Mouse (Mus musculus): ENCODE results near the gene Bbs5. TPM values are rescaled to one million over a fixed set of nuclear protein-coding genes. Genes with fewer than 3 reads are reported as not detected.

Gene Bbs5
- 18.2 and 20.4 TPM in 2 replicates for polyA plus RNA-seq (2015; fragmentation: Nextera tagmentation; extraction: Ambion mirVana)

- no peak within 1 kb of the TSS for H3K27ac ChIP-seq
- no peak for TF ChIP-seq CTCF (IDR thresholded peaks at IDR 0.05; ENCODE audit: low read depth)
- peak within 1 kb of the TSS; percentile 65 for H3K4me2 ChIP-seq (ENCODE audit: low read length)
- peak within 1 kb of the TSS; percentile 60 for H3K4me3 ChIP-seq (replicated peaks; ENCODE audit: low read depth, low read length)
- peak within 1 kb of the TSS; percentile 59 for H3K9ac ChIP-seq (ENCODE audit: low read depth, low read length)
- H3K36me3 ChIP-seq (ENCODE audit: insufficient read depth, low read length), result no peaks in the 10 kb centered on the region
- peak; percentile 93 for ATAC-seq (replicated peaks; ENCODE audit: low FRiP score, low read depth)
- 3% methylated on average over 43 of the region's 43 CpGs for WGBS
- DNase-seq (ENCODE audit: low spot score), result peak; percentile 97
- no peaks in the 10 kb centered on the region for H3K9me3 ChIP-seq (replicated peaks; ENCODE audit: low read length)
- H3K27me3 ChIP-seq (ENCODE audit: insufficient read depth, low read length), result no peaks in the 10 kb centered on the region
- peaks cover 4% of the 10 kb centered on the region; the same call in 1 of the 2 replicates for H3K4me1 ChIP-seq (replicated peaks; ENCODE audit: insufficient read depth, low read length)
These were observed at the start of gene Bbs5 for GRCm38 (mm10) chr2:69646726-69647490. TSS of gene Bbs5 (plus strand) at chr2:69647171.

GRCm38 (mm10) chr2:69603726-69604393 lies 43.1 kb upstream of the Bbs5 start:
- H3K4me1 ChIP-seq (replicated peaks; ENCODE audit: insufficient read depth, low read length), result no peaks in the 10 kb centered on the region
- DNase-seq (ENCODE audit: low spot score), result no peak
- H3K27ac ChIP-seq, result 0 out of 2 replicates have a peak overlapping the region, but pooled peaks have one; percentile 13
- H3K36me3 ChIP-seq (ENCODE audit: insufficient read depth, low read length), result no peaks in the 10 kb centered on the region
- peak; percentile 61; the same call in 1 of the 2 replicates for ATAC-seq (replicated peaks; ENCODE audit: low FRiP score, low read depth)
- no peak for TF ChIP-seq CTCF (IDR thresholded peaks at IDR 0.05; ENCODE audit: low read depth)
- no peak overlapping the region for H3K9ac ChIP-seq (ENCODE audit: low read depth, low read length)
- H3K4me2 ChIP-seq (ENCODE audit: low read length), result no peak overlapping the region
- no peaks in the 10 kb centered on the region for H3K9me3 ChIP-seq (replicated peaks; ENCODE audit: low read length)
- no peak overlapping the region for H3K4me3 ChIP-seq (replicated peaks; ENCODE audit: low read depth, low read length)
- no peaks in the 10 kb centered on the region for H3K27me3 ChIP-seq (ENCODE audit: insufficient read depth, low read length)
- WGBS, result 86% methylated on average over 7 of the region's 7 CpGs

DNA sequence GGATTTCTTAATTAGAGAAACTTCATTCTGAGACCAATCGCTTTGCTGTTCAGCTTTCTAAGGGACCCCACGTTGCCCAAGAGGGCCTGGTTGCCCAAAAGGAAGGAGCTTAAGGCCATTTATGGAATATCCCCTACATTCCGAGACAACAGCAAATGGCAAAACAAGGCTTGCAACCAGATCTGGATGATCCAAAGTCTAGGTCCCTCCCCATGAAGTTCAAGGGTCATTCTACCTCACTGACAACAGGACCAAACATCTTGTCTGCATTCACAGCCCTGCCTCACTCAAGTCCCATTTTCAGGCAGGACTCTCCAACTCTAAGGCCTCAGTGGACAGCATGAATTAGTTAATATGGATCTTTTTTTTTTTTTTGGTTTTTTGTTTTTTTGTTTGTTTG lies 40.4 kb upstream of the Bbs5 start:
- Histone ChIP-seq H3K36me3 (ENCODE audit: insufficient read depth, low read length) (no peaks in the 10 kb centered on the region), H3K4me2 (ENCODE audit: low read length) (no peak overlapping the region), H3K4me1 (replicated peaks; ENCODE audit: insufficient read depth, low read length) (no peaks in the 10 kb centered on the region), H3K27me3 (ENCODE audit: insufficient read depth, low read length) (no peaks in the 10 kb centered on the region), H3K9me3 (replicated peaks; ENCODE audit: low read length) (no peaks in the 10 kb centered on the region), H3K4me3 (replicated peaks; ENCODE audit: low read depth, low read length) (no peak overlapping the region), H3K27ac (no peak overlapping the region), H3K9ac (ENCODE audit: low read depth, low read length) (no peak overlapping the region)
- no peak for TF ChIP-seq CTCF (IDR thresholded peaks at IDR 0.05; ENCODE audit: low read depth)
- no peak for DNase-seq (ENCODE audit: low spot score)
- 87% methylated on average over 3 of the region's 3 CpGs for WGBS
- no peak for ATAC-seq (replicated peaks; ENCODE audit: low FRiP score, low read depth)

DNA sequence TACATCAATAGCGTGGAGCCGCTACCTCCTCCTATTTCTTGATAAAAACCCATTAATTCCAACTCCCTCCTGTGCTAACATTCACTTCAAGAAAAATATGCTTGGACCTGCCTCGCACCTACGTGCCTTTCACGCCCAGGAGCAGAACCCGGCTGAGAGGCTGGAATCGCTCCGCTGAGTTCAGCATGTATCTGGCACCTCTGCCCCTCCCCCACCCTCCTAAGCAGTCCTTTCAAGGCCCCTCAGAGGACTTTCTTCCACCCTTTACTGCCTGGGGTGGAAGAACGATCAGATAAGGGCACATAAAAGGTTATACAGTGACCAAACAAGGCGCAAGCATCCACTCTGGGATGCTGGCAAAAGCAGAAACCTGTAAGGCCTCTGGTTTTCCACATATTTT lies 34.7 kb upstream of the Bbs5 start:
- H3K36me3 ChIP-seq (ENCODE audit: insufficient read depth, low read length), result no peaks in the 10 kb centered on the region
- H3K4me3 ChIP-seq (replicated peaks; ENCODE audit: low read depth, low read length), result no peak overlapping the region
- no peak for TF ChIP-seq CTCF (IDR thresholded peaks at IDR 0.05; ENCODE audit: low read depth)
- DNase-seq (ENCODE audit: low spot score) (peak; percentile 38), ATAC-seq (replicated peaks; ENCODE audit: low FRiP score, low read depth) (peak; percentile 79)
- no peaks in the 10 kb centered on the region for H3K9me3 ChIP-seq (replicated peaks; ENCODE audit: low read length)
- H3K27me3 ChIP-seq (ENCODE audit: insufficient read depth, low read length), result no peaks in the 10 kb centered on the region
- peak overlapping the region; percentile 64 for H3K27ac ChIP-seq
- H3K4me2 ChIP-seq (ENCODE audit: low read length), result 0 out of 2 replicates have a peak overlapping the region, but pooled peaks have one; percentile 6
- 8% methylated on average over 10 of the region's 10 CpGs for WGBS
- H3K4me1 ChIP-seq (replicated peaks; ENCODE audit: insufficient read depth, low read length), result no peaks in the 10 kb centered on the region
- H3K9ac ChIP-seq (ENCODE audit: low read depth, low read length), result no peak overlapping the region

DNA sequence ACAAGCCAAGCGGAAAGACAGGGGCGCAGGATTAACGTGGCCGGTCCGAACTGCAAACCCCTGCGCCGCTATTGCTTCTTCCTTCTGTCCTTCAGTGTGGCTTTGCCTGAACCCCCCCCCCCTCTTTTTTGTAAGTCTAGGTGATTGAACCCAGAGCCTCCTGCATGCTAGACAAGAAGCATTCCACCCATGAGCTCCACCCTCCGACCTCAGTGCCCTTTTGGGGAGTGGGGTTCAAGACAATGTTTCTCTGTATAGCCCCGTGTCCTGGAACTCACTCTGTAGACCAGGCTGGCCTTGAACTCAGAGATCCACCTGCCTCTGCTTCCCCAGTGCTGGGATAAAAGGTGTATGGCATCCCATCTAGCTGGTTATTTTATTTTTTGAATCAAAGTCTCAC lies 34.3 kb upstream of the Bbs5 start:
- Histone ChIP-seq H3K27me3 (ENCODE audit: insufficient read depth, low read length) (no peaks in the 10 kb centered on the region), H3K27ac (peak overlapping the region; percentile 64), H3K9me3 (replicated peaks; ENCODE audit: low read length) (no peaks in the 10 kb centered on the region), H3K4me2 (ENCODE audit: low read length) (no peak overlapping the region), H3K9ac (ENCODE audit: low read depth, low read length) (no peak overlapping the region), H3K4me3 (replicated peaks; ENCODE audit: low read depth, low read length) (no peak overlapping the region), H3K36me3 (ENCODE audit: insufficient read depth, low read length) (no peaks in the 10 kb centered on the region), H3K4me1 (replicated peaks; ENCODE audit: insufficient read depth, low read length) (no peaks in the 10 kb centered on the region)
- ATAC-seq (replicated peaks; ENCODE audit: low FRiP score, low read depth) (0 out of 2 replicates have a peak, but pooled peaks have one; percentile 16), DNase-seq (ENCODE audit: low spot score) (no peak)
- TF ChIP-seq CTCF (IDR thresholded peaks at IDR 0.05; ENCODE audit: low read depth), result no peak
- WGBS, result 55% methylated on average over 9 of the region's 9 CpGs

DNA sequence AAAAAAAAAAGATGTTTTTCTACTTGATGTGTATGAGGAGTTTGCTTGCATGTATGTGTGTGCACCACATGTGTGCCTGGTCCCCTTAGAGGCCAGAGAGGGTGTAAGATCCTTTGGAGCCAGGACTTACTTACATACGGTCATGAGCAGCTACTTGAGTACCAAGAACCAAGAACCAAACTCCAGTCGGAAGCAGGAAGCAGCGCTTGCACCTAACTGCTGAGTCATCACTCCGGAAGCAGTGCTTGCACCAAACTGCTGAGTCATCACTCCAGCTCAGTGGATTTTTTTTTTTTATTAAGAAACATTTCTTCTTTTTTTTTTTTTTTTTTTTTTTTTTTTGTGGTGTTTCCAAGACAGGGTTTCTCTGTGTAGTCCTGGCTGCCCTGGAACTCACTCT lies 33.7 kb upstream of the Bbs5 start:
- no peak overlapping the region for H3K9ac ChIP-seq (ENCODE audit: low read depth, low read length)
- H3K36me3 ChIP-seq (ENCODE audit: insufficient read depth, low read length), result no peaks in the 10 kb centered on the region
- H3K4me1 ChIP-seq (replicated peaks; ENCODE audit: insufficient read depth, low read length), result no peaks in the 10 kb centered on the region
- H3K27ac ChIP-seq, result peak overlapping the region; percentile 64; the same call in 1 of the 2 replicates
- WGBS, result 56% methylated on average over 4 of the region's 4 CpGs
- no peak for TF ChIP-seq CTCF (IDR thresholded peaks at IDR 0.05; ENCODE audit: low read depth)
- no peaks in the 10 kb centered on the region for H3K27me3 ChIP-seq (ENCODE audit: insufficient read depth, low read length)
- DNase-seq (ENCODE audit: low spot score) (peak; percentile 57), ATAC-seq (replicated peaks; ENCODE audit: low FRiP score, low read depth) (0 out of 2 replicates have a peak, but pooled peaks have one; percentile 37)
- H3K4me3 ChIP-seq (replicated peaks; ENCODE audit: low read depth, low read length), result no peak overlapping the region
- H3K4me2 ChIP-seq (ENCODE audit: low read length), result no peak overlapping the region
- no peaks in the 10 kb centered on the region for H3K9me3 ChIP-seq (replicated peaks; ENCODE audit: low read length)
